Mouse (Mus musculus) adrenal gland, adult 18-20 months (tissue): ENCODE results near the gene Zbtb12. TPM values are rescaled to one million over a fixed set of nuclear protein-coding genes. Genes with fewer than 3 reads are reported as not detected.
A peak's percentile ranks its signal among the peaks of the same experiment; 100 is the strongest.

Experiments
- DNase-seq, 2 experiments: peaks; one replicate each; pipeline ENCODE4 v3.0.0; 2021 to 2022; ENCODE audit warnings: low spot score in 2 of 2
- total RNA-seq, 2 experiments: library from RNA; stranded (reverse); gene quantifications; 1 replicate in 1 of 2; 2 replicates in 1 of 2; pipeline ENCODE4 v1.2.3; 2021

Zbtb12 gene
- total RNA-seq, 2 experiments from 2014 or later: 9.9 to 12.4 TPM

GRCm38 (mm10) chr17:34862416-34863081, 16.7 kb upstream of the Zbtb12 start, which contains the start of gene Cfb:
Gene Cfb (minus strand): TSS chr17:34862518.
- DNase-seq: no peak

GRCm38 (mm10) chr17:34865981-34866380, 13.3 kb upstream of the Zbtb12 start:
- no peak for DNase-seq

DNA sequence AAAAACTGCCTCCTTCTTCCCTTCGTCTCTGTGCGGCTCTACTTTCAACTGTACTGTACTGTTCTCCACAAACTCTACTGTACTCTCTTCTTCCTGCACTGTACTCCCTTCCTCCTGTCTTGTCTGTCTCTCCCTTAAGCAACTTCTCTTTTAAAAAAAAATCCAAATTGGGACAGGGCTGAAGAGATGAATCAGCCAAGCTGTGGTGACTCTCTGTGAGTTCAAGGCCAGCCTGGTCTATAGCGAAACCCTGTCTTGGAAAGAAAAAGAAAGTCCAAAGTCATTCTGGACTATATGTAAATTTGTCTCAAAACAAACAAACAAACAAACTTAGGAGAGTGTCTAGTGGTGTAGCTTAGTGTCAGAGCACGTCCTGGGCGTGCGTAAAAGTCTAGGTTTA, 5.0 kb upstream of the Zbtb12 start:
- no peak for DNase-seq

DNA sequence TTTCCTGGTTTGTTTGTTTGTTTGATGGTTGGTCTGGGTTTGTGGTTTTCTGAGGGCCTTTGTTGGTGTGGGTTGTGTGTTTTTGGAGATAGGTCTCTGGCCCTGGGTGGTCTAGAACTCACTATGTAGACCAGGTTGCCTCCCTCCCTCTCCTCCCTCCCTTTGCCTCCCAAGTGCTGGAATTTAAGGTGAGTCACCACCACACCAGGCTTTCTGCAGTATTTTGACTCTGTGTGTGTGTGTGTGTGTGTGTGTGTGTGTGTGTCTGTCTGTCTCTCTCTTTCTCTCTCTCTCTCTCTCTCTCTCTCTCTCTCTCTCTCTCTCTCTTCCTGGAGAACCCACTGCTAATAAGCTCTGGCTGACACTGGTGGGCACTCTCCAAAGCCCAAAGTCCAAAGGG, 1.9 kb downstream of the Zbtb12 start:
- no peak for DNase-seq

DNA sequence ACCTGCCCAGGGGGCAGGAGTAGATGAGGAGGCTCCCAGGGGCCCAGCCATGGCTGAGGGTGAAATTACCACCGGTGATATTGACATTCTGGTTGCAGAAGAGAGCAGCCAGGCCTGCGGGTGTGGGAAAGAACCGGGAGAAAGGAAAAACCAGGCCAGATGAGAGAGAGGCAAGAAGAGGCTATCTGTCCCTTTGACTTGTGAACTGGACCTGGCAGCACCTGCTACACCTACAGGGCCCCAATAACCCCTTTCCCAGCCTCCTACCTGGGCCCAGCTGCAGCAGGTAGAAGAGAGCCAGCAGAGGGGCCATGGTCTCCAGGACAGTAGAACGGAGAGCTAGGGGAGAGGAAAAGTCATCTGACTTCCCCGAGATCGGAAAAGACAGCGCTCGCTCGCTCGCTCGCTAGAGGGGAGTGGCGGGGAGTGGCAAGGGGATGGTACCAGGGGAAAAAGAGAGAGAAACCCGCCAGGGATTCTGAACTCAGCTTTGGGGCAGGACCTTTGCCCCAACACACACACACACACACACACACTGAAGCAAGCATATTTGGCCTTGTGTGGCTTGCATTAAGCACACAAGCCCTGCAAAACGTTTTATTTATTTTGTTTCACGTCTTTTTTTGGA, 2.5 kb downstream of the Zbtb12 start, which contains the start of gene Gm20547:
Gene Gm20547, minus strand, starts transcription at position 360 of the 628 bp plus-strand sequence.
- DNase-seq: no peak

GRCm38 (mm10) chr17:34883332-34883731, 4.0 kb downstream of the Zbtb12 start:
- no peak for DNase-seq

GRCm38 (mm10) chr17:34884704-34885103, 5.4 kb downstream of the Zbtb12 start:
- no peak for DNase-seq

DNA sequence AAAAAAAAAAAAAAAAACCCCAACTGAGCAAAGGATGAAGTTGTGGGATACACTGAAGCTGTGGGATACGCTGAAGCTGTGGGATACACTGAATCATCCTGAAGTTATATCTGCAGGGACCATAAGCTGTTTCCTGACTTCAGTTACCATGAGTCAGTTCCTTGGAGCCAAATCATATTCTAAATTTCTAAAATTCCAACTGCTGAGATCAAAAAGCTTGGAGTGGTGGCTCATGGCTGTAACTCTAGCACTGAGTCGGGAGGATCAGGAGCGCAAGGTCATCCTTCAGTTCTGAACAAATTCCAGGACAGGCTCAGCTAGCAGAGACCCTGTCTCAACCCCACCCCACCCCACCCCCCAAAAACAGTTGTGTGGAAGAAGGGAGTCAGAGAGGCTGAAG, 6.3 kb downstream of the Zbtb12 start:
- no peak for DNase-seq

DNA sequence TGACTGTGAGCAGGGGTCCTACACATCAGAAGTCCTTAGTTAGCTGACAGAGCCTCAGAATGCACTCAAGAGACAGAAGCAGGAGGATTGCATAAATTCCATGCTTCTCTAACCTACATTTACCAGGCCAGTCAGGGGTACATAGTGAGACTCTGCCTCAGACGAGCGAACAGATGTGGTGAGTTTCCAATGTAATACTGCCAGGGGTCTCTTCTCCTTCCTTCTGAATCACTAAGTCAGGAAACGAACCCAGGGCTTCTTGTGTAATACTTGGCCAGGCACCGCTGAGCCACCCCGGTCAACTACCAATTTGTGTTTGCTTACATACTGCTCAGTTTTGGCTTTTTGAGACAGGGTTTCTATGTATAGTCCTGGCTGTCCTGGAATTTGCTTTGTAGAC, 8.7 kb downstream of the Zbtb12 start:
- DNase-seq: no peak

- DNase-seq: no peak
Measured at GRCm38 (mm10) chr17:34890074-34890743, 10.9 kb downstream of the Zbtb12 start.

DNA sequence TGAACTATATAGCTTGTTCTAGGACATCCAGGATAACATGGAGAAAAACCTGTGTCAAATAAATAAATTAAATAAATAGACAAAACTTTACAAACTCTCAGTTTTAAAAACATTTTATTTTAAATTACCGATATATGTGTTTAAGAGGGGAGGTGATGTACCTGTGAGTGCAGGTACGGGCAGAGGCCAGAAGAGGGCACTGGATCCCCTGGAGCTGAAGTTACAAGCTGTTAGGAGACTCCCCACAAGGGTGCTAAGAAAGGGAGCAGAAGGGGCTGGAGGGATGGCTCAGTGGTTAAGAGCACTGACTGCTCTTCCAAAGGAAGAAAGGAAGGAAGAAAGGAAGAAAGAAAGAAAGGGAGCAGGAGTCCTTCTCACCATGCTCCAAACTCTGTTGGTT, 12.1 kb downstream of the Zbtb12 start:
- no peak for DNase-seq

DNA sequence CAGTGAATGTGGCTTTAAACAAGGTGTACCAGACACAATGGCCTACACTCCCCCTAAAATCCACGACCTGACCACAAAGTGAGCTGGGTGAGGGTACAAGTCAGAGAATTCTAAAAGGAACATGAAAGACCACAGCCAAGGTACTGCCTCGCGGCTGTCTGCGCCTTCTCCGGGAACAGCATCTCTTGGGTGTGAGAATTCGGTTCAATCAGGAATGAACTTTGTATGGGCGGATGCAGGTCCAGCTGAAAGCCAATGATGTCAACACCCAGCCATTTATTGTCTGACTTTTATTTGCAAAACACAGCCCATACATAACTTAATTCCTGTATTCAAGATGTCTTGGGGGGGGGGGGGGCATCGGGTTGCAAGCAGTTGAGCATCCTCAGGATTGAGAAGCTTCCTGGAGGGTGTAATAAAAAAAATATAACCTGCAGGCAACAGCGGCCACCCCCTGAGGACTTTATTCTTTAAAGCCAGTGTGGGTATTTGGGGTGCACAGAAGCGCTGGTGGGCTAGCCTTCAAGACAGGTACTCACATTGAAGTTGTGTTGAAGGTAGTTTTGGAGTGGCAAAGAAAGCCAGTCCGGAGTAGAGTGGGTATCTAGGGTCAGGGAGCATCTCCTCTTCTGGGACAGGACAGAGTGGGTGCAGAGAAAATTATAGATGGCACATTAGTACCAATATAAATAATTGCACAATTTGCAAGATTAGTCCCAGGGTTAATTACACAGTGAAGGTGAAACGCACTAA, 14.0 kb downstream of the Zbtb12 start:
- DNase-seq: no peak

DNA sequence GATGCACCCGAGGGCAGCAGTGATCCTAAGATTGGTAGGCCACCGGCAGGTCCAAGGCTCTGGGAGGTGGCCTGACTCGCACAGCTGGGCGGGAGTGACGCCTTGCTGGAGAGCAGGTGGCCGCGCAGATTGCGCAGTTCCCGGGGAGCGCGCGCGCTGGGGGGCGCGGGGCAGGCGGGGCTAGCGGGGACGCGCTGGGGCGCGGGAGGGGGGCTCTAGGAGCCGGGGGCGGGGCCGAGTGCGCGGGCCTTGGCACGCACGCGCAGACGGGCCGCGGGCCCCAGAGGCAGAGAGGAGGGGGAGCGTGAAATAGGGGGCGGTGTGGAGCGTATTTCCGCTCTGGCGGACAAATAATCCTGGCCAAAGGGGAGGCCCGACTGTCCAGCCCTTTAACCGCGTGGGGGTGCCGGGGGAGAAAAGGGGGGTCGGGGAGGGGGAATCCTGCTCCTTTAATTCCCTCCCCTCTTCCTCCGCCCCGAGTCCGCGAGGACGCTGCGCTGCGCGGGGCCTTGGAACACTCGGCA, 14.9 kb downstream of the Zbtb12 start:
- DNase-seq: peak; percentile 95 to 96

DNA sequence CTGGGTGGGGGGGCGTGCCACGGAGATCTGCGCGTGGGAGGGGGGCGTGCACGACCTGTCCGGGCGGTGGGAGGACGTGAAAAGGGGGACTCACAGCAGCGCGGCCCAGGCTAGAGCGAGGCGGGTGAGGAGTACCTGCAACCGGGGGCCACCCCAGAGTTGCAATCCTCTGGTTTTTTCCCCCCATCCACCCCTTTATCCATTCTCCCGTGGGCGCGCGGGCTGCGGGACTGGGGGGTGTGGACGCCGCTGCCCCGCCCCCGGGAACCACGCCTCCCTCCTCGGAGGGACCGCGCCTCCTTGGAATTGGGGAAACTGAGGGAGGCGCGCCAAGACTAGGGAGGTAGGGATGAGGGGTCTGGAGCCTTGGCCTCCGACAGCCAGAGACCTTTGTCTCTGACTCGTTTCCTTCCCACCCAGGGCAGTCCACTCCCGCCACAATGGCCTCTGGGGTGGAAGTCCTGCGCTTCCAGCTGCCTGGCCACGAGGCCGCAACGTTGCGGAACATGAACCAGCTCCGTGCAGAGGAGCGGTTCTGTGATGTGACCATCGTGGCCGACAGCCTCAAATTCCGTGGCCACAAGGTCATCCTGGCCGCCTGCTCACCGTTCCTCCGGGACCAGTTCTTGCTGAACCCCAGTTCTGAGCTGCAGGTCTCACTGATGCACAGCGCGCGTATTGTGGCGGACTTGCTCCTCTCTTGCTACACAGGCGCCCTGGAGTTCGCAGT, 15.7 kb downstream of the Zbtb12 start:
- peak; percentile 72 to 74 for DNase-seq

GRCm38 (mm10) chr17:34895724-34896123, 16.4 kb downstream of the Zbtb12 start:
- no peak for DNase-seq

DNA sequence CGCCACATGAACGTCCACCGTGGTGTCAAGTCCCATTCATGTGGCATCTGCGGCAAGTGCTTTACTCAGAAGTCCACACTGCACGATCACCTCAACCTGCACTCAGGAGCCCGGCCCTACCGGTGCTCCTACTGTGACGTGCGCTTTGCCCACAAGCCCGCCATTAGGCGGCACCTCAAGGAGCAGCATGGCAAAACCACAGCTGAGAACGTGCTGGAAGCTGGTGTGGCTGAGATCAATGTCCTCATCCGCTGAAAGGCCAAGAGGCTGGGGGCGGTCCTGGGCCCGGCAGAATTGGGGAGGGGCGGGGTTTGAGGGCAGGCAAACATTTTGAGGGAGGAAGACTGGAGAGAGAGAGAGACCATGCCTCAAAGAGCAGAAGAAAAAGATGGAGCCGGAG, 17.1 kb downstream of the Zbtb12 start:
- DNase-seq: no peak

GRCm38 (mm10) chr17:34897373-34898159, 18.3 kb downstream of the Zbtb12 start:
- no peak for DNase-seq

GRCm38 (mm10) chr17:34898160-34898586, 18.9 kb downstream of the Zbtb12 start, which contains the start of the genes C2 and Ehmt2:
Gene C2 (minus strand): TSS chr17:34898265.
Gene Ehmt2 (plus strand): TSS chr17:34898469.
- DNase-seq: peak; percentile 84 to 85

DNA sequence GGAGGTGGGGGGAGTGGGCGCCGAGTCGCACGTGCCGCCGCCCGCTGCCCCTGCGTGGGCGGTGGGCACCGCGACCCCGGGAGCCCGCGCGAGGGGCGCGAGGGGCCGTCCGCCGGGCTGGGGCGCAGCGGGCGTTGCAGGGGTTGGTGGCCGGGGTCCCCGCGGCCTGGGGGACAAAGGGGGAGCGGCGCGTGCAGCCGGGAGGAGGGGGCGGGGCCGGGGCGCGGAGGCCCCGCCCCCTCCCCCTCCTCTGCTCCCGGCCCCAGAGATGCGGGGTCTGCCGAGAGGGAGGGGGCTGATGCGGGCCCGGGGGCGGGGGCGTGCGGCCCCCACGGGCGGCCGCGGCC, 19.4 kb downstream of the Zbtb12 start:
- no peak for DNase-seq
